Mouse (Mus musculus) embryonic facial prominence, embryonic 10.5 days (tissue): ENCODE data around the gene Cyp27b1. TPM values are rescaled to one million over a fixed set of nuclear protein-coding genes. Genes with fewer than 3 reads are reported as not detected.
A peak's percentile ranks its signal among the peaks of the same experiment; 100 is the strongest.

ENCODE experiments used
- DNase-seq: peaks from one replicate; pipeline ENCODE4 v3.0.0-alpha.2; 2017; ENCODE audit warnings: low spot score
- H3K27ac ChIP-seq: fragments of 300-500 bp; sonication (generic); replicated peaks from 2 replicates; pipeline ENCODE4 v1.5.1; 2016; ENCODE audit warnings: mild to moderate bottlenecking
- H3K27me3 ChIP-seq: fragments of 300-500 bp; sonication (generic); replicated peaks from 2 replicates; pipeline ENCODE4 v1.6.1; 2016; ENCODE audit warnings: low read depth, mild to moderate bottlenecking; ENCODE audit not compliant: poor library complexity, severe bottlenecking
- H3K36me3 ChIP-seq: fragments of 300-500 bp; sonication (generic); replicated peaks from 2 replicates; pipeline ENCODE4 v1.6.1; 2016; ENCODE audit warnings: mild to moderate bottlenecking, moderate library complexity
- H3K4me1 ChIP-seq: fragments of 300-500 bp; sonication (generic); 2 replicates; pipeline ENCODE4 v1.6.1; 2016
- H3K4me3 ChIP-seq: fragments of 300-500 bp; sonication (generic); 2 replicates; pipeline ENCODE4 v1.5.1; 2016; ENCODE audit warnings: mild to moderate bottlenecking, moderate library complexity
- H3K9me3 ChIP-seq: fragments of 300-500 bp; sonication (generic); 2 replicates; pipeline ENCODE4 v1.6.1; 2016; ENCODE audit warnings: mild to moderate bottlenecking
- WGBS: fragments of 180-500 bp; shearing (Covaris S2); methylation state at CpG from one replicate; pipeline ENCODE4 v1.1.7; 2016; 5-methylcytosine and 5-hydroxymethylcytosine counted together
- microRNA counts: library from miRNA; unstranded; fragments of <30 nt; microRNA quantifications from one replicate; lab custom pipeline; 2017
- microRNA-seq: library from miRNA; unstranded; fragments of <30 nt; microRNA quantifications from one replicate; pipeline ENCODE4, GENCODE M21; 2017
- polyA plus RNA-seq: library from polyadenylated mRNA; unstranded; fragments of >200 nt; fragmentation: Nextera tagmentation; extraction: Ambion mirVana; gene quantifications from 2 replicates; pipeline ENCODE4 v1.2.1, GENCODE M21; 2016

Gene Cyp27b1
- polyA plus RNA-seq, 1 experiment from 2014 or later = 0.14 TPM

DNA sequence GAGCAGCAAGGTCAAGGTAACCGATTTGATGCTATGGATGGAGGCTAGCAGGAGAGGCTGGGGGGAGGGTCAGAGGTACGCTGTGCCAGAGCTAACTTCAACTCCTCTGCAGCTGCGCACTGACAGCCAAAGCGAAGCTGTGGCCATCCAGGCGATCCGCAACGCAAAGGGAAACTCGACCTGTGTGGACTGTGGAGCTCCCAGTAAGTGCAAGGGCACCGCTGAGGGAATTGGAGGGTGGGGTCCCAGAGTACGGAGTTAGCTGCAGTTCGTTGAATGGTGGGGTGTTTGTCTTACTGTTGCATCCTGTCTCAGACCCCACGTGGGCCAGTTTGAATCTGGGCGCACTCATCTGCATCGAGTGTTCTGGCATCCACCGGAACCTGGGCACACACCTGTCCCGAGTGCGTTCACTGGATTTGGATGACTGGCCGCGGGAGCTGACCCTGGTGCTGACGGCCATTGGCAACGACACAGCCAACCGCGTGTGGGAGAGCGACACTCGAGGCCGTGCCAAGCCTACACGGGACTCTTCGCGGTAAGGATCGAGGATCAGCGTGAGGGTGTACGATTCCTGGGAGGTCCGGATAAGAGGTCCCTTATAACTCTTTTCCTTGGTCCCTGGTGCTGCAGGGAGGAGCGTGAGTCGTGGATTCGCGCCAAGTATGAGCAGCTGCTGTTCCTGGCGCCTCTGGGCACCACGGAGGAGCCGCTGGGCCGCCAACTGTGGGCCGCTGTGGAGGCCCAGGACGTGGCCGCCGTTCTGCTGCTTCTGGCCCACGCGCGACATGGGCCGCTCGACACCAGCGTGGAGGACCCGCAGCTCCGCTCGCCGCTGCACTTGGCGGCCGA lies 42.7 kb downstream of the Cyp27b1 start:
- peaks cover 83% of the 10 kb centered on the region for H3K27me3 ChIP-seq
- H3K4me3 ChIP-seq = peak overlapping the region; percentile 35
- 9% methylated on average over 57 of the region's 57 CpGs for WGBS
- H3K27ac ChIP-seq = no peak overlapping the region
- peaks cover 26% of the 10 kb centered on the region for H3K4me1 ChIP-seq
- DNase-seq = peak; percentile 63
- H3K9me3 ChIP-seq = no peaks in the 10 kb centered on the region
- peaks cover 13% of the 10 kb centered on the region for H3K36me3 ChIP-seq

GRCm38 (mm10) chr10:127091507-127092396 lies 43.7 kb downstream of the Cyp27b1 start:
- Histone ChIP-seq H3K27me3 (peaks cover 78% of the 10 kb centered on the region), H3K36me3 (peaks cover 22% of the 10 kb centered on the region), H3K4me1 (peaks cover 26% of the 10 kb centered on the region), H3K9me3 (no peaks in the 10 kb centered on the region), H3K27ac (no peak overlapping the region), H3K4me3 (peak overlapping the region; percentile 35)
- WGBS = 9% methylated on average over 51 of the region's 51 CpGs
- no peak for DNase-seq

DNA sequence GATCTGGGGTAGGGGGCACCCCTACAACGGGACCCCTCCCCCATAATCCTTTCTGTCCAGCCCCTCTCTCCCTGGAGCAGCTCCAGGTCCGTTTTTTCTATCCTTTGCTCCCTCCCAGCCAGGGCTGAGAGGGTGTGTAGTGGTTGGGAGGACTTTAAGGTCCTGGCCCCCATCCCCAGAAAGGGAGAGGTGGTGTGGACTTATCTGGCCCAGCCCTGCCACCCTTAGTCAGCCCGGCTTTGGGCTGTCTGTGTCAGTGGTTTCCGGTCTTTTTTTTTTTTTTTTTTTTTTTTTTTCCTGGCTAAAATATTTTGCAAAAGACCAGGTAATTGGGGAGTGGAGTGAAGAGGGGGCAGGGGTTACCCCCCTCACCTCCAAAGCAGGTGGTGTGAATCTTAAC lies 44.7 kb downstream of the Cyp27b1 start:
- H3K36me3 ChIP-seq = peaks cover 32% of the 10 kb centered on the region
- peaks cover 26% of the 10 kb centered on the region for H3K4me1 ChIP-seq
- peaks cover 69% of the 10 kb centered on the region for H3K27me3 ChIP-seq
- no peak overlapping the region for H3K4me3 ChIP-seq
- DNase-seq = no peak
- no peak overlapping the region for H3K27ac ChIP-seq
- 51% methylated on average over 4 of the region's 4 CpGs for WGBS
- H3K9me3 ChIP-seq = no peaks in the 10 kb centered on the region

GRCm38 (mm10) chr10:127094382-127094802 lies 46.3 kb downstream of the Cyp27b1 start:
- Histone ChIP-seq H3K27ac (no peak overlapping the region), H3K27me3 (peaks cover 52% of the 10 kb centered on the region), H3K9me3 (no peaks in the 10 kb centered on the region), H3K36me3 (peaks cover 49% of the 10 kb centered on the region), H3K4me3 (no peak overlapping the region), H3K4me1 (peaks cover 26% of the 10 kb centered on the region)
- DNase-seq = no peak
- 71% methylated on average over 7 of the region's 7 CpGs for WGBS

GRCm38 (mm10) chr10:127098514-127098913 lies 50.5 kb downstream of the Cyp27b1 start:
- Histone ChIP-seq H3K36me3 (peaks cover 62% of the 10 kb centered on the region), H3K27ac (no peak overlapping the region), H3K9me3 (no peaks in the 10 kb centered on the region), H3K4me1 (0 out of 2 replicates have a peak, but pooled peaks cover 5% of the 10 kb centered on the region), H3K27me3 (peaks cover 11% of the 10 kb centered on the region), H3K4me3 (no peak overlapping the region)
- no peak for DNase-seq
- WGBS = 77% methylated on average over 20 of the region's 20 CpGs

GRCm38 (mm10) chr10:127099191-127099590 lies 51.1 kb downstream of the Cyp27b1 start:
- Histone ChIP-seq H3K27me3 (peaks cover 4% of the 10 kb centered on the region), H3K9me3 (no peaks in the 10 kb centered on the region), H3K4me3 (no peak overlapping the region), H3K4me1 (0 out of 2 replicates have a peak, but pooled peaks cover 5% of the 10 kb centered on the region), H3K27ac (no peak overlapping the region), H3K36me3 (peaks cover 66% of the 10 kb centered on the region)
- WGBS = 91% methylated on average over 10 of the region's 10 CpGs
- no peak for DNase-seq

DNA sequence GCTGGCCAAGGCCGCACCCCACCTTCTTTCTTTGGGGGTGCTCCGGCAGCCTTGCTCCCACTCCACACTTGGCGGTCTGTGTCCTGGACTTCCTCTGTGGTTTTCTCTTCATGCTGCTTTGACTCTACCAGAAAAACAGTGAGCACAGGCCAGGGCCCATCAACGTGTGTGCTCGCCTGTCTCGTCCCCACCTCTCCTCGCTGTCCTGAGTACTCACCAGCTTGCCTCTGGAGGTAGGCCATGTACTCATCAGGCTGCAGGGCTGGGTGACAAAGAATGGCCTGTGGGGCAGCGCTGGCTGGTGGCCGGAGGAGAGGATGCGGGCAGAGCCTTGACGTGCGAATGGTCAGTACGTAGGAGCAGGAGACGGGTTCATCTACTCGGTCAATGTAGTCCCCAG lies 51.8 kb downstream of the Cyp27b1 start:
- Histone ChIP-seq H3K9me3 (no peaks in the 10 kb centered on the region), H3K36me3 (peaks cover 67% of the 10 kb centered on the region), H3K4me1 (0 out of 2 replicates have a peak, but pooled peaks cover under 1% of the 10 kb centered on the region), H3K27ac (no peak overlapping the region), H3K27me3 (no peaks in the 10 kb centered on the region), H3K4me3 (no peak overlapping the region)
- no peak for DNase-seq
- 92% methylated on average over 15 of the region's 15 CpGs for WGBS

- no peak overlapping the region for H3K4me3 ChIP-seq
- DNase-seq = no peak
- no peaks in the 10 kb centered on the region for H3K4me1 ChIP-seq
- peaks cover 66% of the 10 kb centered on the region for H3K36me3 ChIP-seq
- no peaks in the 10 kb centered on the region for H3K27me3 ChIP-seq
- no peaks in the 10 kb centered on the region for H3K9me3 ChIP-seq
- no peak overlapping the region for H3K27ac ChIP-seq
- 87% methylated on average over 8 of the region's 8 CpGs for WGBS
Observed at GRCm38 (mm10) chr10:127100414-127100813, 52.4 kb downstream of the Cyp27b1 start.

DNA sequence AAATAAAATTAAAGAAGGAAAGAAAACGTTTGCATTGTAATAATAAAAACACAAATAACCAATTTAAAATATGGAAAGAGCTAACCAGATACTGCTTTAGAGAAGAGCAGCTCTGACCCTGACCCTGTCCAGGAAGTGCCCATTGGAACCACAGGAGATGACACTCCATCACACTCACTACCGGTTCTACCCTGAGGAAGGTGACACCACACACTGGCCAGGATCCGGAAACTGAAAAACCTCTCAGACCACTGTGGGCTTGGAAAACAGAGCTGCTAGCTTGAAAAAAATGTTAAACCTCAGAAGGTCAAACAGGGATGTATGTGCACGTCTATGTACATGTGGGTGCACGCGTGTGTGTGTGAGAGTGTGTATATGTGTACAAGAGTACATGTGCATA lies 53.1 kb downstream of the Cyp27b1 start:
- H3K9me3 ChIP-seq = no peaks in the 10 kb centered on the region
- no peak overlapping the region for H3K27ac ChIP-seq
- 82% methylated on average over 6 of the region's 6 CpGs for WGBS
- H3K4me3 ChIP-seq = no peak overlapping the region
- no peaks in the 10 kb centered on the region for H3K27me3 ChIP-seq
- peaks cover 63% of the 10 kb centered on the region for H3K36me3 ChIP-seq
- no peak for DNase-seq
- H3K4me1 ChIP-seq = no peaks in the 10 kb centered on the region

MicroRNA genes within 50 kb of the gene (microRNA counts, 519-probe panel; counts per million panel counts)
- 188 counts per million, percentile 57 among the panel's probes with 10 or more counts for microRNA mmu-miR-546 (lab: Ali Mortazavi, UCI)

Small RNA genes within 50 kb of the gene (microRNA-seq; reads per million reads assigned to microRNA genes)
- not detected for gene Mir546

Other genes starting within 250 kb of the Cyp27b1 start
- gene Atp23, start 146.9 kb upstream of the Cyp27b1 start, polyA plus RNA-seq = 20.0 and 22.6 TPM in 2 replicates
- 46.2 and 49.3 TPM in 2 replicates for gene Ctdsp2, start 69.5 kb upstream of the Cyp27b1 start, polyA plus RNA-seq
- gene Avil, start 47.5 kb upstream of the Cyp27b1 start, polyA plus RNA-seq = 0.06 and 0.44 TPM in 2 replicates
- gene Tsfm, start 17.4 kb upstream of the Cyp27b1 start, polyA plus RNA-seq = 103 and 106 TPM in 2 replicates
- gene Mettl1, start 6.8 kb upstream of the Cyp27b1 start, polyA plus RNA-seq = 58.6 and 62.4 TPM in 2 replicates
- 0.27 and 0.29 TPM in 2 replicates for gene Eef1akmt3, start 6.7 kb upstream of the Cyp27b1 start, polyA plus RNA-seq
- gene March9, start 11.9 kb downstream of the Cyp27b1 start, polyA plus RNA-seq = 1.2 and 1.3 TPM in 2 replicates
- 3,008 and 3,023 TPM in 2 replicates for gene Cdk4, start 15.3 kb downstream of the Cyp27b1 start, polyA plus RNA-seq
- gene Tspan31, start 22.0 kb downstream of the Cyp27b1 start, polyA plus RNA-seq = 168 and 180 TPM in 2 replicates
- gene Agap2, start 27.0 kb downstream of the Cyp27b1 start, polyA plus RNA-seq = 0.04 and 0.21 TPM in 2 replicates
- gene Os9, start 72.9 kb downstream of the Cyp27b1 start, polyA plus RNA-seq = 59.7 and 60.1 TPM in 2 replicates
- 3.0 and 3.8 TPM in 2 replicates for gene B4galnt1, start 117.0 kb downstream of the Cyp27b1 start, polyA plus RNA-seq
- gene Slc26a10, start 132.4 kb downstream of the Cyp27b1 start, polyA plus RNA-seq = 2.1 and 2.9 TPM in 2 replicates
- gene Arhgef25, start 141.8 kb downstream of the Cyp27b1 start, polyA plus RNA-seq = 26.9 and 29.6 TPM in 2 replicates
- 107 and 115 TPM in 2 replicates for gene Dtx3, start 147.5 kb downstream of the Cyp27b1 start, polyA plus RNA-seq
- 25.3 and 25.9 TPM in 2 replicates for gene Pip4k2c, start 163.3 kb downstream of the Cyp27b1 start, polyA plus RNA-seq
- gene Kif5a, start 215.1 kb downstream of the Cyp27b1 start, polyA plus RNA-seq = 11.6 and 11.9 TPM in 2 replicates
- gene Dctn2, start 218.1 kb downstream of the Cyp27b1 start, polyA plus RNA-seq = 187 and 197 TPM in 2 replicates
- gene Mbd6, start 240.8 kb downstream of the Cyp27b1 start, polyA plus RNA-seq = 11.1 and 12.2 TPM in 2 replicates